Mouse (Mus musculus): ENCODE measurements around the gene Qrich1. TPM values are rescaled to one million over a fixed set of nuclear protein-coding genes. Genes with fewer than 3 reads are reported as not detected.

Gene Qrich1
- polyA plus RNA-seq (2012; rRNA removed), result 135 and 137 TPM in 2 replicates

GRCm38 (mm10) chr9:108516380-108517251 is at the start of gene Qrich1:
Qrich1 (plus strand) TSS chr9:108516806.

GRCm38 (mm10) chr9:108479721-108480351 is 36.8 kb upstream of the Qrich1 start, which contains the start of gene Lamb2:
Lamb2 (plus strand) TSS chr9:108479736.

GRCm38 (mm10) chr9:108490559-108491285 is 25.9 kb upstream of the Qrich1 start, which contains the start of gene Usp19:
Usp19 (plus strand) TSS chr9:108490602.

GRCm38 (mm10) chr9:108507619-108508434 is 8.8 kb upstream of the Qrich1 start, which contains the start of gene Qars:
Qars (plus strand) TSS chr9:108507706.

GRCm38 (mm10) chr9:108560227-108560841 is 43.7 kb downstream of the Qrich1 start, which contains the start of gene Impdh2:
Impdh2 (plus strand) TSS chr9:108560286.

GRCm38 (mm10) chr9:108566815-108567776 is 50.5 kb downstream of the Qrich1 start, which contains the start of gene Ndufaf3:
Ndufaf3 (minus strand) TSS chr9:108567434.

GRCm38 (mm10) chr9:108569381-108570206 is 53.0 kb downstream of the Qrich1 start, which contains the start of gene Dalrd3:
Dalrd3 (plus strand) TSS chr9:108569886.

GRCm38 (mm10) chr9:108578545-108579343 is 62.1 kb downstream of the Qrich1 start, which contains the start of gene Wdr6:
Wdr6 (minus strand) TSS chr9:108578739.

GRCm38 (mm10) chr9:108596998-108597764 is 80.6 kb downstream of the Qrich1 start, which contains the start of gene P4htm:
P4htm (minus strand) TSS chr9:108597667.

Other genes starting within 250 kb of the Qrich1 start
- gene Nicn1, start 226.4 kb upstream of the Qrich1 start, polyA plus RNA-seq (2012; rRNA removed), result 104 and 128 TPM in 2 replicates
- 62.3 and 64.8 TPM in 2 replicates for gene Amt, start 220.0 kb upstream of the Qrich1 start, polyA plus RNA-seq (2012; rRNA removed)
- 143 and 147 TPM in 2 replicates for gene Rhoa, start 210.7 kb upstream of the Qrich1 start, polyA plus RNA-seq (2012; rRNA removed)
- gene Tcta, start 210.6 kb upstream of the Qrich1 start, polyA plus RNA-seq (2012; rRNA removed), result 34.3 and 38.3 TPM in 2 replicates
- 311 and 335 TPM in 2 replicates for gene Gpx1, start 177.9 kb upstream of the Qrich1 start, polyA plus RNA-seq (2012; rRNA removed)
- 124 and 135 TPM in 2 replicates for gene Usp4, start 169.0 kb upstream of the Qrich1 start, polyA plus RNA-seq (2012; rRNA removed)
- 3.3 and 3.5 TPM in 2 replicates for gene 1700102P08Rik, start 124.0 kb upstream of the Qrich1 start, polyA plus RNA-seq (2012; rRNA removed)
- gene Ccdc36, start 88.3 kb upstream of the Qrich1 start, polyA plus RNA-seq (2012; rRNA removed), result 2.2 and 2.7 TPM in 2 replicates
- not detected in 2 replicates for gene BC048562, start 80.3 kb upstream of the Qrich1 start, polyA plus RNA-seq (2012; rRNA removed)
- gene Ccdc71, start 56.3 kb upstream of the Qrich1 start, polyA plus RNA-seq (2012; rRNA removed), result 32.4 and 35.2 TPM in 2 replicates
- 67.4 and 67.8 TPM in 2 replicates for gene Klhdc8b, start 55.2 kb upstream of the Qrich1 start, polyA plus RNA-seq (2012; rRNA removed)
- gene Lamb2, start 37.1 kb upstream of the Qrich1 start, polyA plus RNA-seq (2012; rRNA removed), result 25.1 and 35.7 TPM in 2 replicates
- gene Usp19, start 26.2 kb upstream of the Qrich1 start, polyA plus RNA-seq (2012; rRNA removed), result 131 and 138 TPM in 2 replicates
- gene Qars, start 9.1 kb upstream of the Qrich1 start, polyA plus RNA-seq (2012; rRNA removed), result 120 and 140 TPM in 2 replicates
- gene Impdh2, start 43.5 kb downstream of the Qrich1 start, polyA plus RNA-seq (2012; rRNA removed), result 131 and 132 TPM in 2 replicates
- 59.9 and 60.6 TPM in 2 replicates for gene Ndufaf3, start 50.6 kb downstream of the Qrich1 start, polyA plus RNA-seq (2012; rRNA removed)
- gene Dalrd3, start 53.1 kb downstream of the Qrich1 start, polyA plus RNA-seq (2012; rRNA removed), result 277 and 285 TPM in 2 replicates
- gene Wdr6, start 61.9 kb downstream of the Qrich1 start, polyA plus RNA-seq (2012; rRNA removed), result 260 and 264 TPM in 2 replicates
- 35.4 and 35.5 TPM in 2 replicates for gene P4htm, start 80.9 kb downstream of the Qrich1 start, polyA plus RNA-seq (2012; rRNA removed)
- gene Arih2, start 132.6 kb downstream of the Qrich1 start, polyA plus RNA-seq (2012; rRNA removed), result 42.5 and 42.6 TPM in 2 replicates
- 22.7 and 22.8 TPM in 2 replicates for gene Slc25a20, start 145.3 kb downstream of the Qrich1 start, polyA plus RNA-seq (2012; rRNA removed)
- 35.0 and 38.6 TPM in 2 replicates for gene Prkar2a, start 172.5 kb downstream of the Qrich1 start, polyA plus RNA-seq (2012; rRNA removed)